Mouse (Mus musculus) 416B (cell line): ENCODE measurements around the gene Rnf208.
A peak's percentile ranks its signal among the peaks of the same experiment; 100 is the strongest.

ENCODE experiments used
- DNase-seq: peaks from one replicate; pipeline ENCODE4 v3.0.0; 2011; ENCODE audit warnings: low read depth

The Rnf208 gene

DNA sequence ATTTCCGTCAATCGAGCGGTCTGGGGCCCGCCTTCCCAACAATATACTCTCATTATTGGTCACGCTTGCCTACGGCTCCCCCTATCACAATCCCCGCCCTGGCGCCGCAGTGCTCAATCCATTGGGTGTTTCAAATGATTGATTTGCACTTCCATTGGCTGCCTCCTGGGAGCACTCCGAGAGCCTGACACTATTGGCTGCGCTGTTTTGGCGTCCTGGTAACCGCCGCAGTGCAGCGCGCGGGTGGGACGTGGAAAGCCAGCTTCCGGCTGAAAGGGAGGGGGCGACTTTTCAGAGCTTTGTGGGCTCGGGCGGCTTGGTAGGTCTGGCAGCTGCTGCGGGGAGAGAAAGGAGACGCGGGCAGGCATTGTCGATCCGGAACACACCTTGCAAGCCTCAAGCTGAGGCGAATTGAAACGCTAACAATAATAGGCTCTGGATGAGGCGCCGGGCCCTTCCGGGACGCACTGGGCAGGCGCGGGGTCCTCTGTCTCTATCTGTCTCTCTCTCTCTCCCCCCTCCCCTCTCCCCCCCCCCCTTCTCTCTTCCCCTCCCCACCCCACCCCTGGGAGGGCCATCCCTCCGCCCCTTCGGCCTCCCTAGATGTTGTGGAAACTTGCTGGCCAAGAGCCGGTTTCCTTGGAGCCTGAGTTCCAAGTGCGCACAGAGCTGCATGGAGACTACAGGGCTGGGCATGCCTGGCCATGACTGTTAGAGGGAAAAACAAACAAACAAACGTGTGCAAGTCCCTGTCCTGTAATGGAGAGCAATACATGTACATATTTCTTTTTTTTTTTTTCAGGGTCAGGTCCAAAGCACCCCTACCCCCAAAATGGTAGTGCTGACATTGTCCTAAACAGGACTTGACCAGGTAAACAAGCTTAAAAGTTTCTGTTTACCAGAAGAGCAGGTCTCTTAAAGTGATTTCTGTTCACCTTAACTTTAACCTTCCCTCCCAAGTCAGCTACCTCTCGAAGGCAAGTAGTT lies 17.0 kb upstream of the Rnf208 start:
- peak; percentile 100 for DNase-seq

DNA sequence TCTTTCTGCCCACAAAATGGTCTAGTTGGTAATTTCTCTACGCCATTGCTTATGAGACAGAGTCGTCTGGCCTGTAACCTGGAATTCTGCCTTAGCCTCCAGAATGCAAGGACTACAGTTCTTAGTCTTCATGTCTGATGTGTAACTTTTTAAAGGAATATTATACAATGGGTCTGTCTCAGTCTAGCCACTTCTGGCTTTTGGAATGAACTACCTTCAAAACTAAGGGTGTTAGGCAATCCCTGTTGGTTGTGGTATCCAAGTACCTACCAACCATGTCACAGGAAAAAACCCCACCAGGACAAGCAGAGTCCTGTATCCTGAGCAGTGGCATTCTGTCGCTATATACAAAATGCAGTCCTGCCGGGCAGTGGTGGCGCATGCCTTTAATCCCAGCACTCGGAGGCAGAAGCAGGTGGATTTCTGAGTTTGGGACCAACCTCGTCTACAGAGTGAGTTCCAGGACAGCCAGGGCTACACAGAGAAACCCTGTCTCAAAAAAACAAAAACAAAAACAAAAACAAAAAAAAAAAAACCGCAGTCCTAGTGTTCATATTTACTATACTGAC lies 16.2 kb upstream of the Rnf208 start:
- DNase-seq = no peak

DNA sequence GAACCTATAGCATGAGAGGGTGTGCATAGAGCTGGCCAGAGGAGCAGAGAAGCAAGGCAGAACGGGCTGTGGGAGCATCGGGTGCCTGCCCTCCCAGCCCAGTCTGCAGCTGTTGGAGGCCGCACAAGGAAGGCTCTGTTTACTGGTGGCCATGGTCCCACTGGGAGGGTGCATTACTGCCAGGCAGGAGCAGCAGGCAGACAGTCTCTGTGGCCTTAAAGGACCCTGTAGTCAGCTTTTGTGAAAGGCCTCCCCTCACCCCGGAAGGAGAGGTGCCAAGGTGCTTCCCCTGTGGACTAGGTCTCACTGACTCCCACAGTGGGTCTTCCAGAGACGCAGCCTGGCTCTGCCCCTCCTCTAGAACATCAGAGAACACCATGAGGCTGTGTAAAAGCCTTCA lies 15.2 kb upstream of the Rnf208 start:
- no peak for DNase-seq

DNA sequence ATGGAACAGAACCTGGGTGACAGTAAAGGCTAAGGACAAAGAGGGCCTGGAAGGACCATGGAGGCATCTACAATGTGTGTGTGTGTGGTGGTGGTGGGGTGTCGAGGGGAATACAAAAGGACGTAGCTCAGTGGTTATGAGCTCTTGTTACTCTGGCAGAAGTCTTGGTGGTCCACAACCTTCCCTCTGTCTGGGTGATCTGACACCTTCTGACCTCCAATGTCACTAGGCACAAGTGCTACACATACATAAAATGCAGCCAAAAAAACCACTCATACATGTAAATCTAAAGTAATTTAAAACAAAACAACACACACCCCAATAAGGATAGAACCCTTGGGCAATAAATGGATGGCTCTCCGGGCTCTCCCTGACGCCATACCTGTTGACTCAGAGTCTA lies 14.6 kb upstream of the Rnf208 start:
- DNase-seq = no peak

DNA sequence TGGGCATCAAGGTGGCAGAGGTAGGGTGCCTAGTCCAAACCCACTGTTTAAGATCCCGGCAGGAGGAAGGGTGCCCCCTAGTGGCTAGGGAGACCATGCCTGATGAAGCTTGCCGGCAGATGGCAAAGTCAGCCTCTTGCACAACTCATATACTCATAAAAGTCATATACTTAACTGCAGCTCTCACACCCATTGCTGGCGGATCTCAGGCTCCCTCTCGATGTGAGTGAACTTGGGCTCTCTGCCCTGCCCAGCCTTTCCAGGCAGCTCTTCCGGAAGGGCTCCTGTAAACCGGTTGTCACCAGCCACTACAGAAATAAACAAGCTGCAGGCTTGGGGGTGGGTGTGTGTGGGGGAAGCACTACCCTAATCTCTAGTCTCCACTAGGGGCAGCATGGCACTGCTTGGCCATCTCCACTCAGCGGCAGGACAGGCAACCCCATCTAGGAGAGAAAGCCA lies 13.6 kb upstream of the Rnf208 start:
- DNase-seq = peak; percentile 95

DNA sequence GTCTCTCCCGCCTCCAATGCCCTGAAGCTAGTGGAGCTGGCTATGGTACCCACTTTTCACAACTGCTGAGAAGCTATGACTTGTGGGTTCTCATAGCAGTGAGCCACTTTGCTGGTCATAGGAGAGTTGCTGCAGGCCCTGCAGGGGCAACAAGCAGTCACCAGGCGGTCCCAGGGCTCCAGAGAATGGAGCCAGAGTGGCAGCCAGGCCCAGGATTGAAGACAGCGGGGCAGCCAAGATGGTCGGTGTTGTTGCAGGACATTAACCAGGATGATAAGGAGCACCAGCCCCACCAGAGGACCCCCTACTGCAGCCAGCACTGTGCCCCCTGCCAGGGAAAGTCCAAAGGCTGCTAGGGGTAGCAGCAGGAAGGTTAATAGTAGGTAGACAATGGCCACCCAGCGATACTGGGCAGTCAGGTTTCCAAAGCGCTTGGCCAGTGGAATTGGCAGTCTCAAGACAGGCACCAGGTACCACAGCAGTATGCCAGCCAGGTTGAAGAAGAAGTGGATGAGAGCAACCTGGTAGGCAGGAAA lies 13.0 kb upstream of the Rnf208 start:
- no peak for DNase-seq

DNA sequence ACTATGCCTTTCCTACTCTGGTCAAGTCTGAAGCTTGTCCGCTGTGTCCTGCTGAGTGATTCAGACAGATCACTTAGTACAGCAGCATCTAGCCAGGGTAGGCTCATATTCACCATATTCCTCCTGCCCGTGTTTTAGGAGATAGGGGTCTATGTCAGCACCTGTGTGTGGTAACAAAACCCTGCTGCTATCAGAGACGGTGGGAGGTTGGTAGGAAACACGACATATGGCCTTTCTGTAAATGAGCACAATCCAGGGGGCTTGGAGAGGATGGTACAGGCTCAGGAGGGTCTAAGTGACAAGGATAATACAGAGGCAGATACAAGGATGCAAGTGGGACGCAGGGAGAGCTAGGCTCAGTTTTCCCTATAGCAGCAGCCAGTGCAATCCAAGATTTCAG lies 12.5 kb upstream of the Rnf208 start:
- no peak for DNase-seq

DNA sequence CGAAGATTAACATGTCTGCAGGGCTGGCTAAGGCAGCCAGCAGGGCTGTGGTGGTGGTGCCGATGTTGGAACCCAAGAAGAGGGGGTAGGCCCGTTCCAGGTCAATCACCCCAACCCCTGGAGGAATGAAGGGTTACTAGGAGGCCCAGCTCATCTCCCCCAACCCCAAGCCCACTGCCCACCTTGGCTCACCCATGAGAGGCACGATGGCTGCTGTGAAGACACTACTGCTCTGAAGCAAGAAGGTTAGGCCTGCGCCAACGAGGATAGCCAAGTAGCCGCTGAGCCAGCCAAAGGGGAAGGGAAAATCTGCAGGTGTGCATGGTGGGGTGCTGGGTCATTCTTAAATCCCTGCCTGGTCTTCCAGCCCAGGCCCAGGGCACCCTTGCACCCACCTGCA lies 11.5 kb upstream of the Rnf208 start:
- DNase-seq = no peak

DNA sequence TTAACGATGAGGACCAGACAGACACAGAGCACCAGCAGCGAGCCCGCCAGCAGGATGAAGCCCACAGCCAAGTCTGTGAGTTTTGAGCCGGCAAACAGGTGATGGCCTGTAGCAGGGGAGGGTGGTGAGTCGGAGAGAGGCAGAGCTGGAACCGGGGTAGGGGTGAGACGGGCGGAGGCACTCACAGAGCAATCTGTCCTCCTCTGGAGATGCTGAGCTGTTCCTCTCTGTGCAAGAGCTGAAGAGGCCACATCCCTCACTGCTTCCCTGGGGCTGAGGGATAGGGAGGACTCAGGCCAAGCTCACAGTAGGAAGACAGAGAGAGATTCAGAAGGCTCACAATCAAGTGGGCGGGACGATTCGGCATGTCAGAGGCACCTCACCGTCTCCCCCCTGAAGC lies 11.0 kb upstream of the Rnf208 start:
- no peak for DNase-seq

DNA sequence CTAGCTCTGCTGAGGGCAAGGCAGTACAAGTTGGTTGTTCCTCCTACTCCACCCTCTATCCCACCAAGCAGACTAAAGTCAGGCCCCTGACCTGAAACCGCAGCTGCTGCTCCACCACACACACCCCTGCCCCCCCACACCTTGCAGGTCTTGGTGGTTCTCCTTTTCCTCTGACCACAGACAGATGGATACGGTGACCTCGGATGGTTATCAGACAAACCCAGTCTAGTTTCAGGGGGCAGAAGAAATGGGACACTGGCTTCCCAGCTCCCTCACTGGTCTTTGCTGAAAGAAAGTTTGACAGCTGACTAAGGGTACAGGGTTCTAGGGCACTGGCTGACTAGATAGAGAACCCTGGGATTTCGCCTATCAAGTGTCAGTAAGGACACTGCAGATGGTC lies 8.6 kb upstream of the Rnf208 start:
- DNase-seq = peak; percentile 85

DNA sequence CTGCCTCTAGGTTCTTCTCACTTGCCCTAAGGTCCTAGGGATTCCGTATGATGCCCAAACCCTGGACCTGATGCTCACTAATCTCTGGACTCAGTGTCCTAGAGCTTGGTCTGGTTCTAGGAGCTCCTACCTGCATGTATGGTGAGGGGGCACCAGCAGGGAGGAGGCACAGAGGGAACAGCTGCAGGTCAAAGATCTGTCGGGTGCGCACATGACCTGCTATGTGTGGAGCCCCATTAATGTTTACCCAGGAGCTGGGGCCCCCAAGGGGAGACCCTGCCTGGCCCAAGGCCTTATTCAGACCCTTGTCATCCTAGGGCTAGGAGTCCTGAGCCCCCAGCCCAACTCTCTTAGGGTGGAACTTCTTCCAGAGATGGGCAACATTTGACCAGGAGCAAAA lies 8.0 kb upstream of the Rnf208 start, which contains the start of gene Slc34a3:
TSS of gene Slc34a3 (minus strand) at position 315 of the 400 bp plus-strand sequence.
- no peak for DNase-seq

DNA sequence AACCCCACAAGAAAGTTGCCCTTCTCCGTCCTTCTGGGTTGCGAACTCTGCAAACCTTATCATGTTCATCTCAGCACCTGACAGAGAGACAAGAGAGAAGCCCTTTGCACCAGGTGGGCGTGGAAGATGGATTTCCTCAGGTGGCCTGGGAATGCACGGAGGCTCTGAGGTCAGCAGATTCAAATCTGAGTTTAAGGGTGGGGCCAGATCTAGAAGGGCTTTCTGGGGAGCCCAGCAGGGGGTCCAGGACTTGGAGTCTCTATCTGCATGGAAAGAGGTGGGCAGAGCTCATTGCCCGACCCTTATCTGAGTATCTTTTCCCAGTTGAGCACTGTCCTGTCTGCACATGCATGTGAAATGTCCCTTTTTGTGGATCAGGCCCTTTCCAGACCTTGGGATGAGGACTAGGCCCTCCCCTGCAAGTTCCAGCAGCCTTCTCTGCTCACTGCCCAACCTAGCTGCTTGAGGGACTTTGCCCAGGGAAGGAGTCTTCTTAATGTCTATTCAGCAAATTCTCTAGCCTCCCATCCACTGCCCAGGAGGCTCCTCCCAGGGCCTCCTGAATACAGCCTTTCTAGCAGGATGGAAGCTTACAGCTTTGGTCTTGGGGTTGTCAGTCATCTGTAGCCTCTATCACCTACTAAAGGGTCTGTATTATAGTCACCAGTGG lies 7.4 kb upstream of the Rnf208 start:
- DNase-seq = no peak

DNA sequence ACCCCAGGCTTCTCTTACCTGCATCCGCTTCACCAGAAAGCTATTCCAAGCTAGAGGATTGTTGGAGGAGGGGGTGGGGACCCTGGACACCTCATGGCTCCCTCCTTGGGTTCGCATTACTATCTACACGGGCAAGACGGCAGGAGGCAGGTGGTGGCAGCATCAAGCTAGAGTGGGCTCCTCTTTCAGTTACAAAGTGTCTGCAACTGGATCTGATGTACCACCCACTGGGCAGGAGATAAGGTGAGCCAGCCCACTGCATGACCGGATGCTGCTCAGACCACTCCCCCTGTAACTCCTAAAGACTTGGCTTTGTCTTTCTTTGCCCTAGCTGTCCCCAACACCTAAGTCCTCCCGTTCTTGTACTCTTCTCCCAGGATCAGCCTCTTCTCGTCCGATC lies 5.4 kb upstream of the Rnf208 start, which contains the start of gene Rnf224:
TSS of gene Rnf224 (minus strand) at position 174 of the 400 bp plus-strand sequence.
- DNase-seq = no peak

DNA sequence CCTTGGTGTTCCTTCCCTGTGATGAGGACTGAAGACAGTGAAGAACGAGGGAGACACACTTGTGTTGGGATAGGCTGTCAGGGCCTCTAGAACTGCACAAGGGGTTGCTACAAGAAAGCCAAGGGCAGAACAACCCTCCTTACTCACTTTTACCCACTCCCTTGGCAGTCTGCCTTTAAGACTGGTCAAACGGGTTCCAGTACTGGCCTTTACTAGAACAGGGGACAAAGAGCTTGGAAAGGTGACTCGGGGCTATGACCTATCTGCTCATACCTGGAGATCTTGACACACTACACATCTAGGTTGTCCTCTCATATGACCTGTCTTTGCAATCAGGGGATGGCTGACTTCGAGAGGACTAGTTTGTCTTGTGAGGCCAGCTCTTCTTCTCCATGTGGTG lies 4.5 kb upstream of the Rnf208 start:
- no peak for DNase-seq

DNA sequence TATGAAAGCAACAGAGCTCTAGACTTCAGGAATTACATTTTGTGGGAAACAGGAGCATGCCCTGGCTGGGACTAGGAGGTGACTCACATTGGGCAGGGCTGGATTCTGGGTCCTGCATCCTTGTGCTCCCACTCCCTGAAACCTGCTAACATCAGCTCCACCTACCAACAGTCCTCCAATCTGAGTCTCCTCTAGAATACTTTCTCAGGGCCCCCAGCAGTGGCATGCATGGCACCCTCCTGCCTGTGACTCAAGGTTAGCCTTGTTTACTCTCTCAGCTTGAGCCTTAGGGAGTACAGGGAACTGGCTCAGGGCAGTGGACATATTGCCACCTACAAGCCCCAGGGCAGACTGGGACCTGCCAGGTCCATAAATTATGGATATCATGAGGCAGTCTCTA lies 3.9 kb upstream of the Rnf208 start:
- no peak for DNase-seq

DNA sequence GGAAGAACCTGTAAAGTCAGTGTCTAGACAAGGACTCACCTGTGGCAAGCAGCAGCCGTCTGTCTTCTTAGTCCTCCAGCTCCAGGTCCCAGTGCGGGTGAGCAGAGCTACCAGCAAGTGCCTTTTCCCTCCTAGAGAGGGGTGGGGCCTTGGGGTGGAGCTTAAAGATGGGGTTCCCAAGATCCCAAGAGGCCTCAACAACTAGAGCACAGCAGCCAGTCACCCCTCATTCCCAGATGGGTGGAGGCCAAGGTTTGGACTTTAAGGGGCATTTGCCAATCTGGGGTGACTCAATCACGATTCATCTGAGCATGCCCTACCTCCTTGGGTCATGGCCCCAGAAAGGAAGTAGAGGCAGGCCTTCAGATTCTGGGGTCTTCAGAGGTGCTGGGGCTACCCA lies 2.3 kb upstream of the Rnf208 start:
- no peak for DNase-seq

DNA sequence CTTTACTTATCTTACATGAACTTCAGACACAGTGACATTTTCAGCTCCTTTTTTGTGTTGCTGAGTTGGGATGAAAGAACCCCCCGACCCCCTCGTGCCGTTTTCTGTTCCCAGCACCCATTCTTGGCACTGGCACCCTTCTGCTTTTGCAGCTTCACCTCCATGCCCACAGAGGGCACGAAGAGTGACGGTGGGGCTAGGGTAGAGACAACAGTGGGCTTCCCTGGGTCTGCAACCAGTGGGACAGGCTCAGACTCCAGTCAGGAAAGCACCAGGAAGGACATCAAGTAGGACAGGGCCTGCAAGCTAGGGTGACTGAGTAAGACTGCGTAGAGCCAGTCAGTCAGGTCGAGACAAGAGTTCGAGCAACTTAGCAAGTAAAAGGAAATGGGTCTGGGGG lies 1.7 kb upstream of the Rnf208 start:
- no peak for DNase-seq

DNA sequence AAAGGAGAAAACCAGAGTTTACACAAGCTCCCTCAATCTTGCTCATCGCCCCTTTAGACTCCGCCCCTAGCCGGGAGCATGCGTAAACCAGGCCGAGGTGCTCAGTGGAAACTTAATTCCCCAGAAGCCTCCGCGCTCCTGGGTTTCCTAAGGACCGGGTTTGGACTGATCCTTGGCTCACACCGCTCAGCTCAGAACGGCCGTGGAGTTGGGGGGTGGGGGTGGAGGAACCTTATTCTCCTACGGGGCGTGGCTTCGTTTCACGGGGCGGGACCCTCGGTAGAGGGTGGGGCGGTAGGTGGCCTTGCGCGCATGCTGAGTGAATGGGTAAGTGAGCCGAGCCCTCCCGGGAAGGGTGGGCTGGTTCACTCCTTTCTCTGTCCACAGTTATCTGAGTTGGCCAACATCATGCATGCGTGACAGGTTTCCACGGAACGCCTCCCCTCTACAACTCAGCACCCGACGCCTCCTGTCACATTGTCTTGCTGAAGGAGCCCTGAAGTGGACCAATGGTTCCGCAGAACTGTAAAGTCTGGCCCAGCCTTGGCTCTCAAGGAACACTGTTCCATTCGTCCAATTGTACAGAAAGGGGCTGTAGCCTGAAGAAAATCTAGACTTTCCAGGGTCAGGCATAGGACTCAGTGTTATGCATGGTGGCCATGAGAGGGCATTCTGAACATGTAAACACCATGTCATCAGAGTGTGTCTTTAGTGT lies 1.2 kb upstream of the Rnf208 start:
- DNase-seq = no peak

DNA sequence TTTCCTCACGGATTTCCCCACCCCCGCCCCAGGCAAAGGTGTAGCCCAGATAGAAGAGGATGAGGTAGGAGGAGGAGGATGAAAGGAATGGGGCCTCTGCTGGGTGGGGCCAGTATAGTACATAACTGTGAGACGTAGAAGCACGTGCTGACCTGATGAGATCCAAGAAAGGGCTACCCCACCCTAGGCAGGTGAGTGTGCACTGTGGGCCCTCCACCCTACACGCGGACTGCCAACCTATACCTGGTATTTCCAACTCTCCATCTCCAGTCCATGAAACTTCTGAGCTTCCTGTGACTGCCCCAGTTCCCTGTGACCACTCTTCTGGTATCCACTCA lies 648 bp upstream of the Rnf208 start:
- DNase-seq = no peak

DNA sequence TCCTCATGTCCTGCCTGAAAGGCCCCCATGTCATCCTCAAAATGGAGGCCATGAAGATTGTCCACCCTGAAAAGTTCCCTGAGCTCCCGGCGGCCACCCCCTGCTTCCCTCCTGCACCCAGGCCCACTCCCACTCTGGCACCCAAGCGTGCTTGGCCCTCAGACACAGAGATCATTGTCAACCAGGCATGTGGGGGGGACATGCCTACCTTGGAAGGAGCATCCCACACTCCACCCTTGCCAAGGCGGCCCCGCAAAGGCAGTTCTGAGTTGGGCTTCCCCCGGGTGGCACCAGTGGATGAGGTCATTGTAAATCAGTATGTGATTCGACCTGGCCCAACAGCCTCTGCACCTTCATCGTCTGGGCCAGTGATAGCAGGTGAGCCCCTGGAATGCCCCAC lies 1.3 kb downstream of the Rnf208 start:
- no peak for DNase-seq

DNA sequence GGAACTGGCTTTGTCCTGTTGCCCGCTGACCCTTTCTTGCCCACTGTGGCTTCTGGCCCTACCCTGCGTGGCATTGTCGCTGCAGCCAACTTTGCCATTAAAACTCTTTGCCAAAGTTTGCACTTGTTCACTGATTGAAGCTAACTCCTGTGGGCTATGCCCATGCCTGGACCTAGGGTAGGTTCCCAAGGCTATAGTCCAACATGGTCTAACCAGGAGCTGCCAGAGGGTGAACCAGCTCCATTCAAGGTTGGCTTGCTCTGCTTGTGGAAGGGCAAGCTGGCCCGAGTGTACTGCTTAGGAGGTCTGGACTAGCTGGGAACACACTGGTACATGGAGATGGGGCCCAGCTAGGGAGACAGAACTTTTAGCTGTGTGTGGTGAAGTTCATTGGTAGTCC lies 2.1 kb downstream of the Rnf208 start:
- no peak for DNase-seq
